Mouse (Mus musculus) heart, embryonic 12.5 days (tissue): ENCODE results near the gene Spsb1. TPM values are rescaled to one million over a fixed set of nuclear protein-coding genes. Genes with fewer than 3 reads are reported as not detected.

Experiments used
- ATAC-seq: fragments of 200-750 bp; cut with Nextera tagmentation; 2 replicates; pipeline ENCODE4 v1.8.0; 2017; ENCODE audit warnings: moderate TSS enrichment, moderate library complexity; ENCODE audit not compliant: insufficient number of reproducible peaks, low FRiP score
- H3K27ac ChIP-seq: fragments of 300-500 bp; sonication (generic); 2 replicates; pipeline ENCODE4 v1.5.1; 2016; ENCODE audit warnings: mild to moderate bottlenecking, moderate library complexity; ENCODE audit not compliant: poor library complexity, severe bottlenecking
- H3K27me3 ChIP-seq: fragments of 300-500 bp; sonication (generic); replicated peaks from 2 replicates; pipeline ENCODE4 v1.6.1; 2016; ENCODE audit warnings: mild to moderate bottlenecking, moderate library complexity
- H3K36me3 ChIP-seq: fragments of 300-500 bp; sonication (generic); 2 replicates; pipeline ENCODE4 v1.6.1; 2016; ENCODE audit warnings: mild to moderate bottlenecking, moderate library complexity
- H3K4me1 ChIP-seq: fragments of 300-500 bp; sonication (generic); replicated peaks from 2 replicates; pipeline ENCODE4 v1.6.1; 2016; ENCODE audit warnings: mild to moderate bottlenecking
- H3K4me2 ChIP-seq: fragments of 300-500 bp; sonication (generic); 2 replicates; pipeline ENCODE4 v1.6.1; 2016; ENCODE audit warnings: mild to moderate bottlenecking, moderate library complexity
- H3K4me3 ChIP-seq: fragments of 300-500 bp; sonication (generic); 2 replicates; pipeline ENCODE4 v1.5.1; 2016; ENCODE audit warnings: mild to moderate bottlenecking
- H3K9ac ChIP-seq: fragments of 300-500 bp; sonication (generic); 2 replicates; pipeline ENCODE4 v1.6.1; 2016; ENCODE audit warnings: mild to moderate bottlenecking, moderate library complexity
- H3K9me3 ChIP-seq: fragments of 300-500 bp; sonication (generic); replicated peaks from 2 replicates; pipeline ENCODE4 v1.6.1; 2016; ENCODE audit warnings: mild to moderate bottlenecking, moderate library complexity
- WGBS: fragments of 180-500 bp; shearing (Covaris S2); methylation state at CpG from one replicate; pipeline ENCODE4 v1.1.7; 2016; 5-methylcytosine and 5-hydroxymethylcytosine counted together
- polyA plus RNA-seq: library from polyadenylated mRNA; unstranded; fragments of >200 nt; fragmentation: Nextera tagmentation; extraction: Ambion mirVana; gene quantifications from 2 replicates; pipeline ENCODE4 v1.2.1, GENCODE M21; 2016

The Spsb1 gene
- polyA plus RNA-seq, 1 experiment from 2014 or later: 5.4 TPM

- no peak overlapping the region for H3K9ac ChIP-seq
- no peak overlapping the region for H3K27ac ChIP-seq
- peaks cover 25% of the 10 kb centered on the region for H3K36me3 ChIP-seq
- no peak overlapping the region for H3K4me3 ChIP-seq
- H3K4me1 ChIP-seq: peaks cover 26% of the 10 kb centered on the region
- H3K27me3 ChIP-seq: peaks cover 9% of the 10 kb centered on the region; the same call in 1 of the 2 replicates
- H3K9me3 ChIP-seq: no peaks in the 10 kb centered on the region
- ATAC-seq: no peak
- H3K4me2 ChIP-seq: no peak overlapping the region
- 80% methylated on average over 15 of the region's 15 CpGs for WGBS
These were observed 27.3 kb upstream of the Spsb1 start for GRCm38 (mm10) chr4:149982154-149982553.

GRCm38 (mm10) chr4:149979819-149980308, 25.0 kb upstream of the Spsb1 start:
- Histone ChIP-seq H3K4me2 (peak overlapping the region; percentile 66), H3K36me3 (peaks cover 25% of the 10 kb centered on the region), H3K27me3 (peaks cover 9% of the 10 kb centered on the region; the same call in 1 of the 2 replicates), H3K4me3 (peak overlapping the region; percentile 21), H3K27ac (no peak overlapping the region), H3K9ac (peak overlapping the region; percentile 41; the same call in 1 of the 2 replicates), H3K9me3 (no peaks in the 10 kb centered on the region), H3K4me1 (peaks cover 35% of the 10 kb centered on the region)
- ATAC-seq: peak; percentile 56; the same call in 1 of the 2 replicates
- 4% methylated on average over 12 of the region's 12 CpGs for WGBS

DNA sequence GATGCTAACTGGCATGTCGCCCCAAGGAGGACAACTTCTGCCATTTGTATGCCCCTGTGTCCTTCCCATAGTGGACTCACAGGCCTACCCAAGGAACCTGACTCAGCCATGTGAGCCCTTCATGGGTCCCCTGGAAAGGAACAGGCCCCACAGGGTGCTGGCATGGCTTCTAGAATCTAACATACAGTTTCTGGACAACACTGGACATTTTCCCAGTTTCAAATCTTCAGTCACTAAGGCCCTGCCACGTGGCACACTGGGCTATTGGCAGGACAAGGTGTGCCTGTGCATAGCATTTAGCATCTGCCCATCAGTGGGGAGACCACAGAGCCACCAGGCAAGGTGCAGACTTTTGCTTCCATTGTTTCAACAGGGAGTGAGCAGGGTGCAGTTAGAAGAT, 24.0 kb upstream of the Spsb1 start:
- peaks cover 9% of the 10 kb centered on the region; the same call in 1 of the 2 replicates for H3K27me3 ChIP-seq
- H3K9ac ChIP-seq: no peak overlapping the region
- H3K9me3 ChIP-seq: no peaks in the 10 kb centered on the region
- H3K36me3 ChIP-seq: peaks cover 25% of the 10 kb centered on the region
- H3K4me1 ChIP-seq: peaks cover 35% of the 10 kb centered on the region
- no peak overlapping the region for H3K27ac ChIP-seq
- H3K4me3 ChIP-seq: no peak overlapping the region
- WGBS: 79% methylated on average over 2 of the region's 2 CpGs
- no peak for ATAC-seq
- H3K4me2 ChIP-seq: no peak overlapping the region

DNA sequence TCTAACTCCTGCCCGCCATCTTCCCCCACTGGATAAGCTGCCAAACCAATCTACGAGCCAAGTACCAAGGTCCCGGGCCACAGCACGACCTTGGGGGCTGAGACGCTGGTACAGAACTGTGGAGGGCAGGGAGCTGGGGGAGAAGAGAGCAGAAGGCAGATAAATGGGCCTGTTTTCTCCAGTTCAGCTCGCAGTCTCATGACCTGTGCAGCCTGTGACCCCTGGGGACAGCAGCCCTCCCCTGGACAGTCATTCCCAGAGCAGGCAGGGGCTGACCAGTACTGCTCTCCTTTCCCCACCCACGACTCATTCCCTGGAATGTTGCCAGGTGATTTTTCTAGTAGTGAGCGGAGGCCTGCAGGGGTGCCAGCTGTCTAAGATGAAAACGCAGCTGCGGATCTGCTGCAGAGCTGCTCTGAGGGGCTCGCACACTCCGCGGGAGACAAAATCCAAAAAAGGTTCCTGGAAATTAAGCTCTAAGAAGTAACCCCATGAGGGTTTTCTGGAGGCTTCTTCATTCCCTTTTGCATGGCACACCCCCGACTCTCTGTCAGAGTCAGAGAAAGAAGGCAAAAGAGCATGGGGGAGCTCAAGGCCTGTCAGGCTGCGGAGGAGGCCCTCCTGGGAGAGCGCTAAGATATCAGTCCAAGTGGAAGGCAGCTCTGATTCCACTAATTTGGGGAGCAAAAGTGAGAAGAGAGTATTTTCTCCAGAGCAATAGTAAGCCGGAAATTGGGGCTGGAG, 23.1 kb upstream of the Spsb1 start:
- 47% methylated on average over 17 of the region's 17 CpGs for WGBS
- Histone ChIP-seq H3K4me2 (peak overlapping the region; percentile 28), H3K9ac (peak overlapping the region; percentile 40; the same call in 1 of the 2 replicates), H3K27me3 (peaks cover 7% of the 10 kb centered on the region), H3K9me3 (no peaks in the 10 kb centered on the region), H3K4me1 (peaks cover 35% of the 10 kb centered on the region), H3K36me3 (peaks cover 20% of the 10 kb centered on the region), H3K27ac (peak overlapping the region; percentile 68), H3K4me3 (no peak overlapping the region)
- peak; percentile 31; the same call in 1 of the 2 replicates for ATAC-seq

GRCm38 (mm10) chr4:149977181-149977580, 22.3 kb upstream of the Spsb1 start:
- no peaks in the 10 kb centered on the region for H3K9me3 ChIP-seq
- no peak for ATAC-seq
- no peak overlapping the region for H3K27ac ChIP-seq
- H3K9ac ChIP-seq: 0 out of 2 replicates have a peak overlapping the region, but pooled peaks have one; percentile 40
- peaks cover 15% of the 10 kb centered on the region; the same call in 1 of the 2 replicates for H3K36me3 ChIP-seq
- no peak overlapping the region for H3K4me3 ChIP-seq
- WGBS: 53% methylated on average over 6 of the region's 6 CpGs
- peaks cover 5% of the 10 kb centered on the region for H3K27me3 ChIP-seq
- peaks cover 35% of the 10 kb centered on the region for H3K4me1 ChIP-seq
- no peak overlapping the region for H3K4me2 ChIP-seq

DNA sequence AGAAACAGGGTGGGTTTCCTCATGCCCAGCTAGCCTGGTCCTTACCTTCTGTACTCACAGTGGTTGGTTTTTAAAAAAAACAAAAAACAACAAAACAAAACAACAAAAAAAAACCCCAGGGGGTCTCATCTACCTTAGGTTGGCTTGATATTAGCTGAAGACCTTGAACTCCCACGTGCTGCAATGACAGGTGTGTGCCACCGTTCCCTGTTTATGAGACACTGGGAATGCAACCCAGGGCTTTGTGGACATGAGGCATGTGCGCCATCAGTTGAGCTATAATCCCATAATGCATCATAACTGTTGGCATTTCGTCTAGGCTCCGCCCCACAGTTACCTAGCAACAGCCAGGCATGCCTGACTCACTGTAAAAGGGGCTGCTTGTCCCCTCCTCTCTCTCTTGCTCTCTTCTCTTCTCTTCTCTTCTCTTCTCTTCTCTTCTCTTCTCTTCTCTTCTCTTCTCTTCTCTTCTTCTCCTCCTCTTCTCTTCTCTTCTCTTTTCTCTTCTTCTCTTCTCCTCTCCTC, 20.9 kb upstream of the Spsb1 start:
- peaks cover 38% of the 10 kb centered on the region for H3K4me1 ChIP-seq
- H3K36me3 ChIP-seq: peaks cover under 1% of the 10 kb centered on the region; the same call in 1 of the 2 replicates
- no peak overlapping the region for H3K27ac ChIP-seq
- ATAC-seq: no peak
- 70% methylated on average over 5 of the region's 5 CpGs for whole genome bisulfite sequencing
- no peaks in the 10 kb centered on the region for H3K9me3 ChIP-seq
- no peak overlapping the region for H3K4me3 ChIP-seq
- peaks cover 5% of the 10 kb centered on the region for H3K27me3 ChIP-seq
- no peak overlapping the region for H3K9ac ChIP-seq
- no peak overlapping the region for H3K4me2 ChIP-seq

- Histone ChIP-seq H3K27ac (no peak overlapping the region), H3K36me3 (no peaks in the 10 kb centered on the region), H3K9me3 (no peaks in the 10 kb centered on the region), H3K4me3 (no peak overlapping the region), H3K4me1 (peaks cover 38% of the 10 kb centered on the region), H3K9ac (no peak overlapping the region), H3K4me2 (no peak overlapping the region), H3K27me3 (peaks cover 9% of the 10 kb centered on the region)
- 35% methylated on average over 8 of the region's 8 CpGs for WGBS
- ATAC-seq: no peak
These were observed 20.4 kb upstream of the Spsb1 start for GRCm38 (mm10) chr4:149975291-149975690.

GRCm38 (mm10) chr4:149971393-149971792, 16.6 kb upstream of the Spsb1 start:
- peaks cover 6% of the 10 kb centered on the region; the same call in 1 of the 2 replicates for H3K27me3 ChIP-seq
- H3K4me3 ChIP-seq: no peak overlapping the region
- no peaks in the 10 kb centered on the region for H3K9me3 ChIP-seq
- no peak for ATAC-seq
- 47% methylated on average over 9 of the region's 9 CpGs for WGBS
- H3K9ac ChIP-seq: no peak overlapping the region
- H3K4me1 ChIP-seq: peaks cover 17% of the 10 kb centered on the region
- H3K36me3 ChIP-seq: no peaks in the 10 kb centered on the region
- no peak overlapping the region for H3K27ac ChIP-seq
- H3K4me2 ChIP-seq: no peak overlapping the region

GRCm38 (mm10) chr4:149968526-149968925, 13.7 kb upstream of the Spsb1 start:
- 36% methylated on average over 6 of the region's 6 CpGs for WGBS
- H3K36me3 ChIP-seq: no peaks in the 10 kb centered on the region
- peaks cover 6% of the 10 kb centered on the region; the same call in 1 of the 2 replicates for H3K27me3 ChIP-seq
- no peak overlapping the region for H3K4me2 ChIP-seq
- no peak overlapping the region for H3K27ac ChIP-seq
- no peak overlapping the region for H3K4me3 ChIP-seq
- ATAC-seq: no peak
- peaks cover 20% of the 10 kb centered on the region for H3K4me1 ChIP-seq
- H3K9me3 ChIP-seq: no peaks in the 10 kb centered on the region
- no peak overlapping the region for H3K9ac ChIP-seq

DNA sequence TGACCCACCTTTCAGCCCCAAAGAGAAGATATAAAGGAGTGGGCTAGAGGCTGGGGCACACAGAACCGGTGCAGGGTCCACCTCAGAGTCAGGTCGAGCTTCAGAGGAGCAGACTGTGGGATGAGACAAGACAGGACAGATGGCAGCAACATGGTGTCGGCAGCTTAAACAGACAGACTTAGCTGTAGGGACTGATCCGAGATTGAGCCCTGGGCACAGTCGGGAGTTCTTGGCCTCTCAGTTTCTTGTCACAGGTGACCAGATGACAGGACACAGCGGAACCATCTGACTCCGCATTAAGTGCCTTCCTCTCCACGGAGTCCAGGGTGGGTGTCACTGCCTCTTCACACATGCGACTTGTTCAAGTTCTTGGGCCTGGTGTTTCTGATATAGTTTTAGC, 12.1 kb upstream of the Spsb1 start:
- no peak for ATAC-seq
- Histone ChIP-seq H3K9ac (no peak overlapping the region), H3K4me1 (peaks cover 20% of the 10 kb centered on the region), H3K36me3 (no peaks in the 10 kb centered on the region), H3K9me3 (no peaks in the 10 kb centered on the region), H3K27ac (no peak overlapping the region), H3K4me2 (no peak overlapping the region), H3K4me3 (no peak overlapping the region), H3K27me3 (0 out of 2 replicates have a peak, but pooled peaks cover 6% of the 10 kb centered on the region)
- WGBS: 75% methylated on average over 9 of the region's 9 CpGs

DNA sequence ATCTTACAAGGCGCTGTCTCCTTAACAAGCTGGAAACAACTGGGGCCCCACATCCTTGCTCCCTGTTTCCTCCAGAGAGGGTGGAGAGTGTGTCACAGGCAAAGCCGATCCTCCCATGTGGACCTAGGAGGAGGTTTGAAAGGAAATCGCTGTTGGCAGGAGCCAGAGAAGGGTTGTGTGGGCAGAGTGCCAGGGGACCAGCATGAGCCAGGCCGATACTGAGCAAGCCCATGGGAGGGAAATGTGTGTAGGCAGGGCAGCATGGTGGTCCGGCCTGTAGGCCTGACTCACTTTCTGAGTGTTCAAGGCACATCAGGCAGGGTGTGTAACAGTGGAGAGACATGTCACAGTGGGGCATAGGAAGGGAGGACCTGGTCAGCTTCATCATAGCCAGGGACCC, 11.4 kb upstream of the Spsb1 start:
- Histone ChIP-seq H3K9ac (no peak overlapping the region), H3K27ac (no peak overlapping the region), H3K4me1 (peaks cover 17% of the 10 kb centered on the region; the same call in 1 of the 2 replicates), H3K36me3 (no peaks in the 10 kb centered on the region), H3K4me2 (no peak overlapping the region), H3K9me3 (no peaks in the 10 kb centered on the region), H3K4me3 (no peak overlapping the region), H3K27me3 (0 out of 2 replicates have a peak, but pooled peaks cover 6% of the 10 kb centered on the region)
- WGBS: 56% methylated on average over 5 of the region's 5 CpGs
- ATAC-seq: 0 out of 2 replicates have a peak, but pooled peaks have one; percentile 27
